Mouse (Mus musculus) stomach, adult 2 months (tissue): ENCODE measurements around the gene Ccdc7a. TPM values are rescaled to one million over a fixed set of nuclear protein-coding genes. Genes with fewer than 3 reads are reported as not detected.

Experiments used
- polyA plus RNA-seq: library from polyadenylated mRNA; depleted of rRNA; stranded (reverse); fragments of >200 nt; gene quantifications from 2 replicates; pipeline ENCODE4 v1.2.3, GENCODE M21; 2012; rRNA removed

Gene Ccdc7a
- polyA plus RNA-seq, result not detected in 2 replicates

DNA sequence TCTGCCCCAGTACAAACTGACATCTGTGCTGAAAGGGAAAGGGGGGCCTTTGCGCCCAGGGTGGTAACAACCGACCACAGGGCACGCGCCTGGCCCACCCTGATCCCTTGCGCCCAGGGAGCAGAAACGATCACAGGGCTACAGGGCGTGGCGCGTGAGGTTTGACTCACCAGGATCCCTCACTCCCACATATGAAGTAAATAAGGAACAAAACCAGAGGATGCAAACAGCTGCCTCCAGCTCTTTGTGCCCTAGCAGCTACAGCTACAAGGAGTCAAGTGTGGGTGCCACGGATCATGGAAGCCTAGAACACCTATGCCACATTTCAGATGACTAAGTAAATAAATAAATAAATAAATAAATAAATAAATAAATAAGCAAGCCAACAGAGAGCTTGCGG, at the start of gene Ccdc7a:
Ccdc7a (minus strand) TSS at position 101 of the 400 bp plus-strand sequence.

GRCm38 (mm10) chr8:129066834-129067233, 1.5 kb upstream of the Ccdc7a start, which contains the start of gene Ccdc7b:
TSS of gene Ccdc7b (plus strand) at chr8:129067134.

GRCm38 (mm10) chr8:128798594-128798993, 266.7 kb downstream of the Ccdc7a start, which contains the start of gene Gm3952:
TSS of gene Gm3952 (minus strand) at chr8:128798694.

DNA sequence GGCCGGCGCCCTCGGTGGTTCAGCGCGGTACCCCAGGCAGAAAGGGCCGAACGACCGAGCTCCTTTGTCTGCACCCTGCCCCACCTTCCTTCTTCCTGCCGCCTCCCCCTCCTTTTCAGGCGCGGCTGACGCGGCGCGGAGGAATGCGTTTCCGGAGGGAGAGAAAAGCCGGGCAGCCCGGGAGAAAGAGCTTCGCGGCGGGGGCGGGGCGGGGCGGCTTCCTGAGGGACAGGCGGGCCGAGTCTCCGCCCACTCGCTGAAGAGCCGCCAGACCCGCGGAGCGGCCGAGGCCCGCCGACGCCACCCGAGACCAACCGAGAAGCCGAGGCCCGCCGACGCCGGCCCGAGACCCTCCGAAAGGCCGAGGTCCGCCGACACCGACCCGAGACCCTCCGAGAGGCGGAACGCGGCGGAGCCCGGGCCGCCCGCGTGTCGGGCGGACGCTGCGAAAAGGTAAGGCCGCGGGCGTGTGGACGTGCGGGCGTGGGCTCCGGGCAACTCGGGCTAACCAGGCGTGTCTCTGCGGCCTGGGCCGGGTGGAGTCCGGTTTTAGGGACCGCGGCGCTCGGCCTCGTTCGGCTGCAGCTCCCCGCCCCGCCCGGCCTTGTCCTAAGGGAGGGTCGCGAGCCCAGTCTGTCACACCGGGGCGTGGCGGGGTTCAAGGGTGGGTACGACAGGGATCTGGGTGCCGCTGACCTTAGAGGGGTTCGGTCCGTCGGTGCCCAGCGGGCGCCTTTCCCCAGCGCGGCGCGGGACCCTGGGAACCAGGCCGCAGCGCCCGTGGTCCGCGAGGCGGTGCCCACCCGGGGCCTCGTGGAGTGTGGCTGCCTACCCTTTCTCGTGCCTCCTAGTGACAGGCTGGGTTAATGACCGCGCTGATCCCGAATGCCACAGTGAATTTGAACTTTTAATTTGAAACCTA, 379.5 kb downstream of the Ccdc7a start, which contains the start of gene Itgb1:
Itgb1 (plus strand) TSS at position 148 of the 922 bp plus-strand sequence.

Other genes starting within 250 kb of the Ccdc7a start
- not detected in 2 replicates for gene Ccdc7b, start 1.6 kb upstream of the Ccdc7a start, polyA plus RNA-seq
- not detected in 2 replicates for gene Gm10999, start 66.1 kb upstream of the Ccdc7a start, polyA plus RNA-seq
- 0.12 TPM in 1 of 2 replicates, not detected in the other for gene 2610044O15Rik8, start 168.9 kb upstream of the Ccdc7a start, polyA plus RNA-seq